Comparison of ENCODE assay signal across 31 mouse cellular contexts in genomic region chr11:6843831-6844230, GRCm38 (mm10). TPM values are rescaled to one million over a fixed set of nuclear protein-coding genes. Genes with fewer than 3 reads are reported as not detected.
"Had no signal": no experiment of that assay in that cellular context is flagged by ENCODE, and none has a peak within 500 bp of the region (broad histone marks: within the 10 kb centered on the region; RNA-seq: fewer than 3 reads in every experiment).

No protein-coding gene starts in this region.

- DNase-seq: gastrocnemius, postnatal 14 days; gastrocnemius, postnatal 36 days; heart, adult 18-20 months; heart, postnatal 14 days; heart, postnatal 36 days; kidney, adult 18-20 months; kidney, adult 8-10 months; kidney, postnatal 14 days; kidney, postnatal 36 days; layer of hippocampus, adult 9-11 months; layer of hippocampus, postnatal 36 days; left cerebral cortex, postnatal 4 days had no signal

- ATAC-seq: hindbrain, embryonic 16.5 days; inflammation-experienced regulatory T-cells, adult 6 months; intestine, embryonic 15.5 days; intestine, postnatal 0 days; liver, embryonic 12.5 days had no signal

- H3K4me1 ChIP-seq: intestine, embryonic 15.5 days; limb, embryonic 13.5 days; limb, embryonic 15.5 days; liver, embryonic 12.5 days had no signal

- H3K27me3 ChIP-seq: heart, embryonic 13.5 days; heart, embryonic 15.5 days; intestine, embryonic 15.5 days; limb, embryonic 13.5 days; limb, embryonic 15.5 days; liver, embryonic 12.5 days had no signal

- H3K4me2 ChIP-seq: heart, embryonic 13.5 days; heart, embryonic 15.5 days; hindbrain, embryonic 14.5 days; intestine, embryonic 15.5 days; limb, embryonic 13.5 days; limb, embryonic 15.5 days; liver, embryonic 12.5 days had no signal

- H3K36me3 ChIP-seq: heart, embryonic 10.5 days; heart, embryonic 13.5 days; heart, embryonic 15.5 days; intestine, embryonic 15.5 days; limb, embryonic 13.5 days; limb, embryonic 15.5 days; liver, embryonic 12.5 days had no signal

- H3K9ac ChIP-seq: heart, embryonic 13.5 days; heart, embryonic 15.5 days; hindbrain, embryonic 14.5 days; intestine, embryonic 15.5 days; limb, embryonic 13.5 days; limb, embryonic 15.5 days; liver, embryonic 12.5 days had no signal

- H3K4me3 ChIP-seq: heart, embryonic 10.5 days; heart, embryonic 13.5 days; heart, embryonic 15.5 days; intestine, embryonic 15.5 days; limb, embryonic 13.5 days; limb, embryonic 15.5 days; liver, embryonic 12.5 days had no signal

- H3K27ac ChIP-seq: heart, embryonic 10.5 days; heart, embryonic 13.5 days; heart, embryonic 15.5 days; hindbrain, embryonic 14.5 days; intestine, embryonic 15.5 days; limb, embryonic 13.5 days; limb, embryonic 15.5 days; liver, embryonic 12.5 days had no signal

- H3K9me3 ChIP-seq: heart, embryonic 10.5 days; heart, embryonic 15.5 days; intestine, embryonic 15.5 days; limb, embryonic 13.5 days; limb, embryonic 15.5 days; liver, embryonic 12.5 days had no signal

RNA-seq across cellular contexts. Expression of gene Gm11983, which starts 6.4 kb away (rescaled TPM):
- polyA plus RNA-seq: gonadal fat pad, adult 2 months; heart, embryonic 10.5 days; heart, embryonic 13.5 days; heart, embryonic 15.5 days; heart, postnatal 0 days; hindbrain, embryonic 11.5 days; hindbrain, embryonic 14.5 days; hindbrain, embryonic 16.5 days; inflammation-experienced regulatory T-cells, adult 6 months; intestine, embryonic 15.5 days; intestine, postnatal 0 days; kidney, embryonic 14.5 days; kidney, embryonic 16.5 days; large intestine, adult 2 months; limb, embryonic 11.5 days; limb, embryonic 13.5 days; limb, embryonic 15.5 days; liver, adult 2 months; liver, embryonic 12.5 days had no signal
